Mouse (Mus musculus) hematopoietic multipotent progenitor cell, adult 10-12 weeks (in vitro differentiated cells): ENCODE measurements around the gene Olfr1104. TPM values are rescaled to one million over a fixed set of nuclear protein-coding genes. Genes with fewer than 3 reads are reported as not detected.

ENCODE experiments used
- polyA plus RNA-seq: library from polyadenylated mRNA; stranded (reverse); fragments of >175 nt; gene quantifications from 2 replicates; pipeline ENCODE4 v1.2.3, GENCODE M21; 2012; ENCODE audit warnings: low replicate concordance

Olfr1104 gene
- polyA plus RNA-seq, result not detected in 2 replicates

GRCm38 (mm10) chr2:87026980-87027379 is at the start of gene Olfr1104:
TSS of gene Olfr1104 (minus strand) at chr2:87027080.

DNA sequence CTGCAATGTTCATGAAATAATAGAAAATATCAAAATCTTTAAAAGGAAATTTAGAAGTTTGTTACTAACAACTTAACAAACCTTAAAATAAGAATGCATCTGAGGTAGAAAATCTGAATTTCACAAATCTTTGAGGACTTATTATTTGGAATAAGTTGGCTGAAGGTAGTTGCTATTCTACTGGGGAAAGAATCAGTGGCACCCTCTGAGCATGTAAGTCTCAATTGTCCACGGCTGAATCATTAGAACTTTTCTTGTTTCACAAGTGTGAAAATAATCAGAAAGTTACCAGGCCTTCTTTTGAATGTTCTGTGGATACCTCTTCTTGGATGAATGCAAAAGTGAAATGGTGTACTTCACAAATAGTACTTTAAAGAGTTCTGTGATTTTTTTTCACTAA is 48.8 kb upstream of the Olfr1104 start, which contains the start of gene Olfr1107:
Olfr1107 (minus strand) TSS at position 101 of the 400 bp plus-strand sequence.

GRCm38 (mm10) chr2:87052173-87052572 is 25.3 kb upstream of the Olfr1104 start, which contains the start of gene Olfr1106:
TSS of gene Olfr1106 (minus strand) at chr2:87052273.

GRCm38 (mm10) chr2:87036431-87036830 is 9.6 kb upstream of the Olfr1104 start, which contains the start of gene Olfr1105:
TSS of gene Olfr1105 (minus strand) at chr2:87036531.

GRCm38 (mm10) chr2:86998098-86998497 is 28.8 kb downstream of the Olfr1104 start, which contains the start of gene Olfr1102:
TSS of gene Olfr1102 (plus strand) at chr2:86998398.

DNA sequence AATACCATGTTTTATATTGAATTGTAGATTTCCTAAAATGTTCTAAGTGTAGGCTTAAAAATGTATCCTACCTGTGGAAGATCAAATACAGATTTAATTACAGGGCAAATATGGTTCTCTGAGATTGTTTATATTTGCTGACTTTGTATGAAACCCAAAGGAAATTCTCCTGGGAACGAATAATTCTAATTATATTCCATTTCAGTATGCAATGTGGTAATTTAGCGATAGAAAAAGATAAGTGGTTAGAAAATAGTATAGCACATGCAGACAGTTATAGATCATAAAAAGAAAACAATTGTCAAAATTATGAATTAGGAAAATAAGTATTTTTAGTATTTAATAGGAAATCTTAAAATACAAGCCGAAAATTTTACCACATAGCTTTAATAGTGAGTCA is 35.8 kb downstream of the Olfr1104 start, which contains the start of gene Olfr1101:
Olfr1101 (minus strand) TSS at position 101 of the 400 bp plus-strand sequence.

GRCm38 (mm10) chr2:86979854-86980253 is 47.0 kb downstream of the Olfr1104 start, which contains the start of gene Olfr1100:
TSS of gene Olfr1100 (minus strand) at chr2:86979954.

Other genes starting within 250 kb of the Olfr1104 start
- gene Olfr1093, start 244.6 kb downstream of the Olfr1104 start, polyA plus RNA-seq, result not detected in 2 replicates
- gene Olfr141, start 217.1 kb downstream of the Olfr1104 start, polyA plus RNA-seq, result not detected in 2 replicates
- not detected in 2 replicates for gene Olfr1094, start 202.4 kb downstream of the Olfr1104 start, polyA plus RNA-seq
- gene Olfr1095, start 175.4 kb downstream of the Olfr1104 start, polyA plus RNA-seq, result not detected in 2 replicates
- gene Gm13723, start 152.3 kb downstream of the Olfr1104 start, polyA plus RNA-seq, result not detected in 2 replicates
- not detected in 2 replicates for gene Olfr1097, start 134.9 kb downstream of the Olfr1104 start, polyA plus RNA-seq
- gene Olfr1098, start 102.5 kb downstream of the Olfr1104 start, polyA plus RNA-seq, result not detected in 2 replicates
- not detected in 2 replicates for gene Olfr1099, start 66.4 kb downstream of the Olfr1104 start, polyA plus RNA-seq
- not detected in 2 replicates for gene Olfr1100, start 47.1 kb downstream of the Olfr1104 start, polyA plus RNA-seq
- not detected in 2 replicates for gene Olfr1101, start 35.9 kb downstream of the Olfr1104 start, polyA plus RNA-seq
- gene Olfr1102, start 28.7 kb downstream of the Olfr1104 start, polyA plus RNA-seq, result not detected in 2 replicates
- gene Olfr1105, start 9.5 kb upstream of the Olfr1104 start, polyA plus RNA-seq, result not detected in 2 replicates
- 0.15 TPM in 1 of 2 replicates, not detected in the other for gene Olfr1106, start 25.2 kb upstream of the Olfr1104 start, polyA plus RNA-seq
- not detected in 2 replicates for gene Olfr1107, start 48.7 kb upstream of the Olfr1104 start, polyA plus RNA-seq
- gene Olfr1109, start 68.9 kb upstream of the Olfr1104 start, polyA plus RNA-seq, result not detected in 2 replicates
- gene Olfr259, start 87.5 kb upstream of the Olfr1104 start, polyA plus RNA-seq, result not detected in 2 replicates
- not detected in 2 replicates for gene Olfr1110, start 113.2 kb upstream of the Olfr1104 start, polyA plus RNA-seq
- not detected in 2 replicates for gene Olfr1111, start 125.5 kb upstream of the Olfr1104 start, polyA plus RNA-seq
- gene Olfr1112, start 160.7 kb upstream of the Olfr1104 start, polyA plus RNA-seq, result not detected in 2 replicates
- gene Olfr1113, start 181.9 kb upstream of the Olfr1104 start, polyA plus RNA-seq, result not detected in 2 replicates
- gene Olfr1115, start 220.9 kb upstream of the Olfr1104 start, polyA plus RNA-seq, result not detected in 2 replicates
- gene Olfr1116, start 240.5 kb upstream of the Olfr1104 start, polyA plus RNA-seq, result not detected in 2 replicates